Mouse (Mus musculus): ENCODE results near the gene Ttc7b. TPM values are rescaled to one million over a fixed set of nuclear protein-coding genes. Genes with fewer than 3 reads are reported as not detected.
A peak's percentile ranks its signal among the peaks of the same experiment; 100 is the strongest.

The Ttc7b gene
- total and polyA plus RNA-seq, 3 experiments: 71.6 to 84.4 (median 82.0) TPM

- Histone ChIP-seq H3K36me3 (ENCODE audit: control insufficient read depth, insufficient read depth, low read length) (no peaks in the 10 kb centered on the region), H3K4me3 (no peak overlapping the region), H3K27me3 (ENCODE audit: control insufficient read depth, insufficient read depth, low read length) (no peaks in the 10 kb centered on the region), H3K27ac (no peak overlapping the region), H3K9ac (ENCODE audit: low read depth, low read length) (no peak overlapping the region), H3K4me1 (ENCODE audit: control insufficient read depth, insufficient read depth, low read length) (no peaks in the 10 kb centered on the region), H3K79me2 (replicated peaks; ENCODE audit: control insufficient read depth, insufficient read depth, low read length) (no peaks in the 10 kb centered on the region)
- 70% methylated on average over 6 of the region's 6 CpGs for WGBS
- TF ChIP-seq CTCF (IDR thresholded peaks at IDR 0.05): peak; percentile 57
- no peak for TF ChIP-seq EP300 (IDR thresholded peaks at IDR 0.05; ENCODE audit: insufficient read depth, low read depth, low read length)
- TF ChIP-seq POLR2A (IDR thresholded peaks at IDR 0.05; ENCODE audit: insufficient read depth, low read depth, low read length): no peak
- intact Hi-C loops (cut with DNase I): no loop called here
- no peak for DNase-seq
These were observed 34.4 kb downstream of the Ttc7b start for GRCm38 (mm10) chr12:100486232-100486631.

- no peak for DNase-seq
- H3K4me1 ChIP-seq (ENCODE audit: control insufficient read depth, insufficient read depth, low read length): peaks cover 11% of the 10 kb centered on the region
- TF ChIP-seq CTCF (IDR thresholded peaks at IDR 0.05): peak; percentile 18; the same call in 1 of the 2 replicates
- TF ChIP-seq POLR2A (IDR thresholded peaks at IDR 0.05; ENCODE audit: insufficient read depth, low read depth, low read length): no peak
- no peaks in the 10 kb centered on the region for H3K79me2 ChIP-seq (replicated peaks; ENCODE audit: control insufficient read depth, insufficient read depth, low read length)
- H3K27me3 ChIP-seq (ENCODE audit: control insufficient read depth, insufficient read depth, low read length): no peaks in the 10 kb centered on the region
- no peak overlapping the region for H3K4me3 ChIP-seq
- no peak overlapping the region for H3K27ac ChIP-seq
- intact Hi-C loops (cut with DNase I): no loop called here
- 0 out of 2 replicates have a peak, but pooled peaks cover 2% of the 10 kb centered on the region for H3K36me3 ChIP-seq (ENCODE audit: control insufficient read depth, insufficient read depth, low read length)
- WGBS: 95% methylated on average over 1 of the region's 1 CpGs
- H3K9ac ChIP-seq (ENCODE audit: low read depth, low read length): no peak overlapping the region
These were observed 37.6 kb downstream of the Ttc7b start for GRCm38 (mm10) chr12:100483054-100483453.

- Histone ChIP-seq H3K9ac (ENCODE audit: low read depth, low read length) (no peak overlapping the region), H3K36me3 (ENCODE audit: control insufficient read depth, insufficient read depth, low read length) (0 out of 2 replicates have a peak, but pooled peaks cover 2% of the 10 kb centered on the region), H3K79me2 (replicated peaks; ENCODE audit: control insufficient read depth, insufficient read depth, low read length) (no peaks in the 10 kb centered on the region), H3K27me3 (ENCODE audit: control insufficient read depth, insufficient read depth, low read length) (no peaks in the 10 kb centered on the region), H3K4me1 (ENCODE audit: control insufficient read depth, insufficient read depth, low read length) (peaks cover 11% of the 10 kb centered on the region), H3K27ac (no peak overlapping the region), H3K4me3 (no peak overlapping the region)
- intact Hi-C loops (cut with DNase I): no loop called here
- no peak for TF ChIP-seq POLR2A (IDR thresholded peaks at IDR 0.05; ENCODE audit: insufficient read depth, low read depth, low read length)
- no peak for TF ChIP-seq CTCF (IDR thresholded peaks at IDR 0.05)
- no peak for TF ChIP-seq EP300 (IDR thresholded peaks at IDR 0.05; ENCODE audit: insufficient read depth, low read depth, low read length)
- WGBS: 80% methylated on average over 7 of the region's 7 CpGs
- DNase-seq: no peak
These were observed 38.4 kb downstream of the Ttc7b start for GRCm38 (mm10) chr12:100482255-100482654.

- H3K27me3 ChIP-seq (ENCODE audit: control insufficient read depth, insufficient read depth, low read length): no peaks in the 10 kb centered on the region
- WGBS: 77% methylated on average over 8 of the region's 8 CpGs
- no peak overlapping the region for H3K4me3 ChIP-seq
- no peak overlapping the region for H3K9ac ChIP-seq (ENCODE audit: low read depth, low read length)
- intact Hi-C loops (cut with DNase I): no loop called here
- no peaks in the 10 kb centered on the region for H3K79me2 ChIP-seq (replicated peaks; ENCODE audit: control insufficient read depth, insufficient read depth, low read length)
- no peak overlapping the region for H3K27ac ChIP-seq
- peaks cover 11% of the 10 kb centered on the region for H3K4me1 ChIP-seq (ENCODE audit: control insufficient read depth, insufficient read depth, low read length)
- DNase-seq: no peak
- no peak for TF ChIP-seq POLR2A (IDR thresholded peaks at IDR 0.05; ENCODE audit: insufficient read depth, low read depth, low read length)
- TF ChIP-seq CTCF (IDR thresholded peaks at IDR 0.05): no peak
- TF ChIP-seq EP300 (IDR thresholded peaks at IDR 0.05; ENCODE audit: insufficient read depth, low read depth, low read length): no peak
- H3K36me3 ChIP-seq (ENCODE audit: control insufficient read depth, insufficient read depth, low read length): 0 out of 2 replicates have a peak, but pooled peaks cover 2% of the 10 kb centered on the region
These were observed 39.1 kb downstream of the Ttc7b start for GRCm38 (mm10) chr12:100481443-100482026.

- peak in 1 of 2 experiments; percentile 35 for DNase-seq
- Histone ChIP-seq H3K27ac (peak overlapping the region; percentile 11; the same call in 1 of the 2 replicates), H3K36me3 (ENCODE audit: control insufficient read depth, insufficient read depth, low read length) (peaks cover 5% of the 10 kb centered on the region), H3K9ac (ENCODE audit: low read depth, low read length) (no peak overlapping the region), H3K27me3 (ENCODE audit: control insufficient read depth, insufficient read depth, low read length) (no peaks in the 10 kb centered on the region), H3K79me2 (replicated peaks; ENCODE audit: control insufficient read depth, insufficient read depth, low read length) (no peaks in the 10 kb centered on the region), H3K4me3 (no peak overlapping the region), H3K4me1 (ENCODE audit: control insufficient read depth, insufficient read depth, low read length) (peaks cover 12% of the 10 kb centered on the region)
- TF ChIP-seq EP300 (IDR thresholded peaks at IDR 0.05; ENCODE audit: insufficient read depth, low read depth, low read length): no peak
- TF ChIP-seq POLR2A (IDR thresholded peaks at IDR 0.05; ENCODE audit: insufficient read depth, low read depth, low read length): no peak
- TF ChIP-seq CTCF (IDR thresholded peaks at IDR 0.05): no peak
- intact Hi-C loops (cut with DNase I): no loop called here
- WGBS: 64% methylated on average over 15 of the region's 15 CpGs
These were observed 39.8 kb downstream of the Ttc7b start for GRCm38 (mm10) chr12:100480642-100481442.

All from heart, adult 2 months (tissue).